ENCODE assay signal across 16 mouse cellular contexts in genomic region chr9:43233044-43233443, GRCm38 (mm10). TPM values are rescaled to one million over a fixed set of nuclear protein-coding genes. Genes with fewer than 3 reads are reported as not detected.
A peak's percentile ranks its signal among the peaks of the same experiment; 100 is the strongest.
DNase-seq lines count a peak whose midpoint lies in the region; ATAC-seq and TF ChIP-seq lines count a peak whose summit lies in the region.
"Had no signal": no experiment of that assay in that cellular context is flagged by ENCODE, and none has a peak within 500 bp of the region (broad histone marks: within the 10 kb centered on the region; RNA-seq: fewer than 3 reads in every experiment).

No protein-coding gene starts in this region.

- no peak overlapping the region for H3K4me3 ChIP-seq in intestine, embryonic 14.5 days (ENCODE audit: low read depth, low read length)
- H3K4me3 ChIP-seq in intestine, postnatal 0 days (ENCODE audit: low read depth, low read length): no peak overlapping the region
- no peak overlapping the region for H3K4me3 ChIP-seq in midbrain, embryonic 10.5 days
- no peak overlapping the region for H3K4me3 ChIP-seq in midbrain, embryonic 11.5 days (ENCODE audit: low read depth, low read length)
- H3K4me3 ChIP-seq in liver, embryonic 13.5 days (replicated peaks): no peak overlapping the region
- no peak overlapping the region for H3K4me3 ChIP-seq in stomach, postnatal 0 days (ENCODE audit: low read depth, low read length)
- H3K4me3 ChIP-seq: forebrain, embryonic 15.5 days had no signal

- WGBS in intestine, embryonic 14.5 days: 35% methylated on average over 5 of the region's 5 CpGs
- 55% methylated on average over 5 of the region's 5 CpGs for WGBS in intestine, postnatal 0 days
- 72% methylated on average over 5 of the region's 5 CpGs for WGBS in midbrain, embryonic 10.5 days
- 70% methylated on average over 5 of the region's 5 CpGs for WGBS in midbrain, embryonic 11.5 days
- 72% methylated on average over 5 of the region's 5 CpGs for WGBS in liver, embryonic 13.5 days (ENCODE audit: insufficient replicate concordance)
- 51% methylated on average over 5 of the region's 5 CpGs for WGBS in stomach, postnatal 0 days

- H3K27ac ChIP-seq in intestine, embryonic 14.5 days (ENCODE audit: low read depth): peak overlapping the region; percentile 89
- H3K27ac ChIP-seq in intestine, postnatal 0 days (ENCODE audit: low read depth, low read length): no peak overlapping the region
- H3K27ac ChIP-seq in midbrain, embryonic 10.5 days (replicated peaks): peak overlapping the region; percentile 68; the same call in 1 of the 2 replicates
- no peak overlapping the region for H3K27ac ChIP-seq in midbrain, embryonic 11.5 days (ENCODE audit: low read depth, low read length)
- peak overlapping the region; percentile 94 for H3K27ac ChIP-seq in liver, embryonic 13.5 days
- peak overlapping the region; percentile 88 for H3K27ac ChIP-seq in stomach, postnatal 0 days (replicated peaks)
- H3K27ac ChIP-seq: forebrain, embryonic 15.5 days had no signal

- TF ChIP-seq CTCF in intestine, postnatal 0 days (IDR thresholded peaks at IDR 0.05; ENCODE audit: low read depth): no peak
- TF ChIP-seq CTCF in stomach, postnatal 0 days (IDR thresholded peaks at IDR 0.05; ENCODE audit: low read depth): no peak

- no peak for ATAC-seq in intestine, embryonic 14.5 days (replicated peaks; ENCODE audit: low FRiP score, low TSS enrichment, low read depth)
- ATAC-seq in intestine, postnatal 0 days: no peak
- no peak for ATAC-seq in midbrain, embryonic 11.5 days (ENCODE audit: low FRiP score)
- ATAC-seq in liver, embryonic 13.5 days (ENCODE audit: low read depth): no peak
- ATAC-seq in stomach, postnatal 0 days (ENCODE audit: low FRiP score, low TSS enrichment): no peak
- ATAC-seq in frontal cortex, adult (ENCODE audit: low TSS enrichment): no peak
- ATAC-seq: forebrain, embryonic 15.5 days; midbrain, embryonic 16.5 days had no signal

- peaks cover 33% of the 10 kb centered on the region for H3K36me3 ChIP-seq in intestine, embryonic 14.5 days (ENCODE audit: control insufficient read depth, insufficient read depth, low read length)
- H3K36me3 ChIP-seq in intestine, postnatal 0 days (ENCODE audit: control insufficient read depth, insufficient read depth): no peaks in the 10 kb centered on the region; the same call in 1 of the 2 replicates
- no peaks in the 10 kb centered on the region for H3K36me3 ChIP-seq in midbrain, embryonic 10.5 days
- H3K36me3 ChIP-seq in midbrain, embryonic 11.5 days (ENCODE audit: control insufficient read depth, insufficient read depth, low read length): no peaks in the 10 kb centered on the region
- peaks cover 69% of the 10 kb centered on the region for H3K36me3 ChIP-seq in liver, embryonic 13.5 days
- H3K36me3 ChIP-seq in stomach, postnatal 0 days (ENCODE audit: control insufficient read depth, insufficient read depth, low read length): no peaks in the 10 kb centered on the region
- H3K36me3 ChIP-seq: forebrain, embryonic 15.5 days had no signal

- no peaks in the 10 kb centered on the region for H3K27me3 ChIP-seq in intestine, embryonic 14.5 days (replicated peaks; ENCODE audit: control insufficient read depth, insufficient read depth, low read length)
- no peaks in the 10 kb centered on the region for H3K27me3 ChIP-seq in intestine, postnatal 0 days (replicated peaks; ENCODE audit: control insufficient read depth, insufficient read depth, low read length)
- peaks cover 25% of the 10 kb centered on the region for H3K27me3 ChIP-seq in midbrain, embryonic 10.5 days (ENCODE audit: low read depth, poor library complexity, severe bottlenecking)
- peaks cover 9% of the 10 kb centered on the region for H3K27me3 ChIP-seq in midbrain, embryonic 11.5 days (ENCODE audit: control insufficient read depth, insufficient read depth, low read length)
- no peaks in the 10 kb centered on the region for H3K27me3 ChIP-seq in liver, embryonic 13.5 days
- no peaks in the 10 kb centered on the region for H3K27me3 ChIP-seq in stomach, postnatal 0 days (ENCODE audit: control insufficient read depth, insufficient read depth, low read length)

- no peak overlapping the region for H3K9ac ChIP-seq in intestine, embryonic 14.5 days (ENCODE audit: low read length)
- H3K9ac ChIP-seq in intestine, postnatal 0 days (ENCODE audit: low read depth, low read length): no peak overlapping the region
- H3K9ac ChIP-seq in midbrain, embryonic 11.5 days (ENCODE audit: low read length): no peak overlapping the region
- H3K9ac ChIP-seq in liver, embryonic 13.5 days: peak overlapping the region; percentile 61
- H3K9ac ChIP-seq in stomach, postnatal 0 days (ENCODE audit: low read length): no peak overlapping the region
- H3K9ac ChIP-seq: forebrain, embryonic 15.5 days had no signal

- no peak for DNase-seq in intestine, embryonic 14.5 days (ENCODE audit: low spot score)
- no peak for DNase-seq in midbrain, embryonic 10.5 days (ENCODE audit: low spot score)
- no peak for DNase-seq in midbrain, embryonic 11.5 days (ENCODE audit: low spot score, missing footprints)
- no peak for DNase-seq in liver, embryonic 13.5 days
- no peak for DNase-seq in stomach, postnatal 0 days (ENCODE audit: low spot score)
- no peak for DNase-seq in spleen, adult 18-20 months
- DNase-seq: adrenal gland, adult 2 months; cerebellum, adult 18-20 months; heart, postnatal 4 days; kidney, adult 18-20 months; thymus, postnatal 25 days had no signal

- no peaks in the 10 kb centered on the region for H3K9me3 ChIP-seq in intestine, embryonic 14.5 days (ENCODE audit: control insufficient read depth, low read length)
- H3K9me3 ChIP-seq in intestine, postnatal 0 days (ENCODE audit: control insufficient read depth): no peaks in the 10 kb centered on the region
- no peaks in the 10 kb centered on the region for H3K9me3 ChIP-seq in midbrain, embryonic 10.5 days (replicated peaks)
- no peaks in the 10 kb centered on the region for H3K9me3 ChIP-seq in midbrain, embryonic 11.5 days (ENCODE audit: control insufficient read depth, low read length)
- H3K9me3 ChIP-seq in liver, embryonic 13.5 days (replicated peaks): no peaks in the 10 kb centered on the region
- H3K9me3 ChIP-seq in stomach, postnatal 0 days (ENCODE audit: control insufficient read depth, low read length): no peaks in the 10 kb centered on the region
- H3K9me3 ChIP-seq: forebrain, embryonic 15.5 days had no signal

- H3K4me2 ChIP-seq in intestine, embryonic 14.5 days (ENCODE audit: low read length): peak overlapping the region; percentile 38
- no peak overlapping the region for H3K4me2 ChIP-seq in intestine, postnatal 0 days (replicated peaks; ENCODE audit: low read depth)
- H3K4me2 ChIP-seq in midbrain, embryonic 11.5 days: no peak overlapping the region
- H3K4me2 ChIP-seq in liver, embryonic 13.5 days: 0 out of 2 replicates have a peak overlapping the region, but pooled peaks have one; percentile 94
- H3K4me2 ChIP-seq in stomach, postnatal 0 days (replicated peaks; ENCODE audit: low read depth): no peak overlapping the region
- H3K4me2 ChIP-seq: forebrain, embryonic 15.5 days had no signal

- H3K4me1 ChIP-seq in intestine, embryonic 14.5 days (replicated peaks; ENCODE audit: control insufficient read depth, insufficient read depth, low read length): peaks cover 77% of the 10 kb centered on the region
- H3K4me1 ChIP-seq in intestine, postnatal 0 days (replicated peaks; ENCODE audit: control insufficient read depth, insufficient read depth, low read length): peaks cover 37% of the 10 kb centered on the region
- H3K4me1 ChIP-seq in midbrain, embryonic 10.5 days: peaks cover 58% of the 10 kb centered on the region
- peaks cover 11% of the 10 kb centered on the region for H3K4me1 ChIP-seq in midbrain, embryonic 11.5 days (ENCODE audit: control insufficient read depth, insufficient read depth, low read length)
- H3K4me1 ChIP-seq in liver, embryonic 13.5 days (replicated peaks): peaks cover 98% of the 10 kb centered on the region
- H3K4me1 ChIP-seq in stomach, postnatal 0 days (replicated peaks; ENCODE audit: control insufficient read depth, insufficient read depth): peaks cover 23% of the 10 kb centered on the region
- H3K4me1 ChIP-seq: forebrain, embryonic 15.5 days had no signal

- TF ChIP-seq EP300 in stomach, postnatal 0 days (optimal IDR thresholded peaks at IDR 0.05): no peak

RNA-seq across cellular contexts. Expression of gene Oaf, which starts 6.7 kb away (rescaled TPM):
- polyA plus RNA-seq in intestine, embryonic 14.5 days (2014; fragmentation: Nextera tagmentation; extraction: Ambion mirVana): 108 and 118 TPM in 2 replicates
- 39.7 and 45.5 TPM in 2 replicates for polyA plus RNA-seq in intestine, postnatal 0 days (2015; fragmentation: Nextera tagmentation; extraction: Ambion mirVana)
- 32.0 and 36.5 TPM in 2 replicates for polyA plus RNA-seq in midbrain, embryonic 10.5 days (2016; fragmentation: Nextera tagmentation; extraction: Ambion mirVana)
- polyA plus RNA-seq in midbrain, embryonic 11.5 days (2014; fragmentation: Nextera tagmentation; extraction: Ambion mirVana): 26.4 and 28.6 TPM in 2 replicates
- polyA plus RNA-seq in liver, embryonic 13.5 days (2015; fragmentation: Nextera tagmentation; extraction: Ambion mirVana): 27.4 and 29.3 TPM in 2 replicates
- 30.9 and 31.9 TPM in 2 replicates for polyA plus RNA-seq in stomach, postnatal 0 days (2015; fragmentation: Nextera tagmentation; extraction: Ambion mirVana)

RNA-seq across cellular contexts. Expression of gene Pou2f3, which starts 22.9 kb away (rescaled TPM):
- 0.89 and 1.3 TPM in 2 replicates for polyA plus RNA-seq in intestine, embryonic 14.5 days (2014; fragmentation: Nextera tagmentation; extraction: Ambion mirVana)
- 0.18 TPM in 2 replicates for polyA plus RNA-seq in intestine, postnatal 0 days (2015; fragmentation: Nextera tagmentation; extraction: Ambion mirVana)
- polyA plus RNA-seq in midbrain, embryonic 10.5 days (2016; fragmentation: Nextera tagmentation; extraction: Ambion mirVana): not detected in 2 replicates
- not detected in 2 replicates for polyA plus RNA-seq in midbrain, embryonic 11.5 days (2014; fragmentation: Nextera tagmentation; extraction: Ambion mirVana)
- polyA plus RNA-seq in liver, embryonic 13.5 days (2015; fragmentation: Nextera tagmentation; extraction: Ambion mirVana): not detected in 2 replicates
- polyA plus RNA-seq in stomach, postnatal 0 days (2015; fragmentation: Nextera tagmentation; extraction: Ambion mirVana): 1.7 and 2.5 TPM in 2 replicates
- polyA plus RNA-seq: adrenal gland, adult 2 months; forebrain, embryonic 15.5 days; midbrain, embryonic 16.5 days; neural tube, embryonic 11.5 days had no signal

Comparison
In these comparisons a context has a peak if more than half of its experiments do, and no peak if none do; other contexts are left out.
1. H3K27ac ChIP-seq: peak in intestine, embryonic 14.5 days (single experiment), midbrain, embryonic 10.5 days (single experiment), liver, embryonic 13.5 days (single experiment) and stomach, postnatal 0 days (single experiment); none in intestine, postnatal 0 days (single experiment) and midbrain, embryonic 11.5 days (single experiment).
2. H3K4me2 ChIP-seq: peak in intestine, embryonic 14.5 days (single experiment) and liver, embryonic 13.5 days (single experiment); none in intestine, postnatal 0 days (single experiment), midbrain, embryonic 11.5 days (single experiment) and stomach, postnatal 0 days (single experiment).